Mouse (Mus musculus) fibroblast of lung, adult 2 months (primary cell): Measurements from ENCODE around the gene Tnfaip3.

Source experiments
- DNase-seq: peaks from one replicate; pipeline ENCODE4 v3.0.0-alpha.2; 2011; ENCODE audit warnings: low read depth

Gene Tnfaip3

GRCm38 (mm10) chr10:19015257-19015862 lies at the start of gene Tnfaip3:
Gene Tnfaip3, minus strand, starts transcription at chr10:19015657.
- peak; percentile 92 for DNase-seq

- no peak for DNase-seq
Measured at GRCm38 (mm10) chr10:19064651-19065601, 49.5 kb upstream of the Tnfaip3 start.

- no peak for DNase-seq
Measured at GRCm38 (mm10) chr10:19063670-19064069, 48.2 kb upstream of the Tnfaip3 start.

- DNase-seq, result no peak
Measured at GRCm38 (mm10) chr10:19063208-19063607, 47.8 kb upstream of the Tnfaip3 start.

- peak; percentile 5 for DNase-seq
Measured at GRCm38 (mm10) chr10:19062098-19062905, 46.8 kb upstream of the Tnfaip3 start.

GRCm38 (mm10) chr10:19061201-19061600 lies 45.7 kb upstream of the Tnfaip3 start:
- no peak for DNase-seq

- no peak for DNase-seq
Measured at GRCm38 (mm10) chr10:19053524-19053923, 38.1 kb upstream of the Tnfaip3 start.

- peak; percentile 35 for DNase-seq
Measured at GRCm38 (mm10) chr10:19045986-19046385, 30.5 kb upstream of the Tnfaip3 start.

- DNase-seq, result no peak
Measured at GRCm38 (mm10) chr10:19044765-19045516, 29.5 kb upstream of the Tnfaip3 start.

- no peak for DNase-seq
Measured at GRCm38 (mm10) chr10:19043529-19044262, 28.2 kb upstream of the Tnfaip3 start.

- DNase-seq, result no peak
Measured at GRCm38 (mm10) chr10:19040147-19040546, 24.7 kb upstream of the Tnfaip3 start.

GRCm38 (mm10) chr10:19034764-19035163 lies 19.3 kb upstream of the Tnfaip3 start:
- no peak for DNase-seq

GRCm38 (mm10) chr10:19033696-19034095 lies 18.2 kb upstream of the Tnfaip3 start:
- no peak for DNase-seq

GRCm38 (mm10) chr10:19031875-19032274 lies 16.4 kb upstream of the Tnfaip3 start:
- no peak for DNase-seq

GRCm38 (mm10) chr10:19030628-19031027 lies 15.2 kb upstream of the Tnfaip3 start:
- no peak for DNase-seq

GRCm38 (mm10) chr10:19026710-19027109 lies 11.3 kb upstream of the Tnfaip3 start:
- DNase-seq, result no peak

GRCm38 (mm10) chr10:19024353-19024752 lies 8.9 kb upstream of the Tnfaip3 start:
- DNase-seq, result no peak

GRCm38 (mm10) chr10:19023622-19024326 lies 8.3 kb upstream of the Tnfaip3 start:
- no peak for DNase-seq

- DNase-seq, result no peak
Measured at GRCm38 (mm10) chr10:19022272-19022671, 6.8 kb upstream of the Tnfaip3 start.

- DNase-seq, result no peak
Measured at GRCm38 (mm10) chr10:19016823-19017471, 1.5 kb upstream of the Tnfaip3 start.
